Mouse (Mus musculus): Measurements from ENCODE around the gene Olfr183. TPM values are rescaled to one million over a fixed set of nuclear protein-coding genes. Genes with fewer than 3 reads are reported as not detected.
"Not testable (repeated sequence)": the region's sequence is repeated elsewhere in the genome, so short reads cannot be mapped to it uniquely, and the experiment has no call there.

Gene Olfr183
- not detected for total RNA-seq (2021)

- DNase-seq, result no peak
- intact Hi-C loops (cut with DNase I), result no loop called here
These were observed at the start of gene Olfr183 for GRCm38 (mm10) chr16:58995057-58995456. Olfr183 (plus strand) TSS chr16:58995357.

DNA sequence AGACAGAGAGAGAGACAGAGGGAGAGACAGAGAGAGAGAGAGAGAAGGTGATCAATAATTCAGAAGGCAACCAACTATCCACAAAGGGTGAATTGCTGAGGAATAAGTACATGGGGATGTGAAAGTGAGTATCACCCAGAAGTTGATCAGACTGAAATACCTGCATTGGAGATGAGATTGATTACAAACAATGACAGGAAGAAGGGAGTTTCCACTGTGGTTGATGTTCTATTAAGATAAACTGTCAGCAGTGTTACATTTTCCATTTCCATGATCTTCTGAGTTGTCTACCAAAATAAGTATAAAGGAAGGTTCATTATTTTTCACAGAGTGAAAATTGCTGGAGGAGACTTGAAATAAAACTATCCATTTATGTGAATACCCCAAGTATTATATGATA, 12.0 kb downstream of the Olfr183 start:
- DNase-seq, result no peak
- intact Hi-C loops (cut with DNase I), result no loop called here

GRCm38 (mm10) chr16:59013357-59014018, 18.3 kb downstream of the Olfr183 start:
- intact Hi-C loops (cut with DNase I), result no loop called here

DNA sequence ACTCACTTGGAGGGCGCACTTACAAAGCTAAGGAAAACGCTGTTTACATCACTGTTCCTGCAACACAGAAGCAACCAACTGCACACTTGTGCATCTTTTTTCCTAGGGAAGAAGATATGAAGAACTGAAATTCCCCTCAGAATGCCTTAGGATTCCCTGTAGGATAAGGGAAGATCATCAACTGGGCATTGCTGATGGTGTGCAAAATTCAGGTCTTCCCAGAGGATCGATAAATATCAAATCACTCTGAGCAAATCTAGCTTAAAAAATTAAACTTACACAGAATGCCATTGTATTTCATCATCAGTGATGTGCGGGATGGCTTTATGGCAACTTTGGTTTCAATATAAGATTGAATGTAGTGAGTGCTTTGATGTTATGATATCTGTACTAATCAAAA, 35.0 kb downstream of the Olfr183 start, which contains the start of gene Olfr186:
Olfr186 (minus strand) TSS at position 101 of the 400 bp plus-strand sequence.
- intact Hi-C loops (cut with DNase I), result no loop called here
- no peak for DNase-seq

More at GRCm38 (mm10) chr16:59013357-59014018, 18.3 kb downstream of the Olfr183 start:
- DNase-seq, result no peak

GRCm38 (mm10) chr16:59039710-59040109, 44.6 kb downstream of the Olfr183 start, which contains the start of gene Olfr187:
Olfr187 (minus strand) TSS chr16:59039767.
- intact Hi-C loops (cut with DNase I), result no loop called here
- no peak for DNase-seq

DNA sequence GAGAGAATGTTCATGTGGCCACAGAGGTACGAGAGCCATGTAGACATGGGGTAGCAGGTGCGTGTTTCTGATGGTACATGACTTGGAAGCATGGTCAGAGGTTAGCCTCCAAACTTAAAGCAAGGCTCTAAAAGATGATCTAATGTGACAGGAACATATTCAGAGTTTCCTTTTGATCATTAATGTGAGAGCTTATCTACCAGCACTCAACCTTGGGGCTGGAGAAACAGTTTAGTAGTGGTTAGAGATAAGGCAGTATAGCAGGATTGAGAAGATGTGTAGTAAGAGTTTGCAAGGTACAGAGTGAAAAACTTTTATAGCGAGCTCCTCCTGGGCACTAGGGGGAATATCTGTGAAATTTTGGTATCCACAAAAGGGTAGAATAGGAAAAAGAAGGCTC, 50.7 kb downstream of the Olfr183 start:
- no peak for DNase-seq
- intact Hi-C loops (cut with DNase I), result no loop called here

DNA sequence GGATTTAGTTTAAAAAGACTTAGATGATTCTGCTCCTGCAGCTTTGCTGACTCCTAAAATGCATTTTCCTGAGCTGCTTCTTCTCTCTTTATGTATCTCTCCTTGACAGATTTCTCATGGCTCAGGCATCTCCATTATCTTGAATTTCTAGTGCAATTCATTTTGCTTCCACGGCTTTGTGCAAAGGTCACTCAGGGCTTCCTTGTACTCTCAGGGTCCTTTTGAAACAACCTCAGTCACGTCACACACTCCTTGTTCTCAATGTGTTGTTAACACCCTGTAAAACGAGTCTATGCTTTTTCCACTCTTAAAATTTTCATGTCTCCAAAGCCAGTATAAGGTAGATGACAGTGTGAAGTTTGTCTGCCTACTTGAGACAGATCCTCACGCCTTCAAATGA, 52.4 kb downstream of the Olfr183 start:
- no peak for DNase-seq
- intact Hi-C loops (cut with DNase I), result no loop called here

DNA sequence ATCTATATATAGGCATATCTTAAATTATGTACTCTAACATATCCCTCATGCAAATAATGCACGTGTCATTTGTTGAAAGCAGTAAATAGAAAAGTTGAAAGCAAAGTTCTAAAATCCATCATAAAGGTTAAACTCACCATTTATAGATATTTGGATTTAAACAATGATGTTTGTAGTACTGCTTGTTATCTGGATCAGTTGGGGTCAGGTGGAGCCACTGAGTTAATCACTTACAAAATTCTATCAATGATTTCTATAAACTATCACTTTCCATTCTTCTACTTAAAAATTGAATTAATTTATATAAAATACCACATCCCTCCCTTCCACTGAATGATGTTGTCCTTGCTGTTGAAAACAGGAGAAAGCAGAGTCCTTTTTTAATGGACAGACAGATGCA, 53.7 kb downstream of the Olfr183 start:
- intact Hi-C loops (cut with DNase I), result no loop called here
- DNase-seq, result no peak

DNA sequence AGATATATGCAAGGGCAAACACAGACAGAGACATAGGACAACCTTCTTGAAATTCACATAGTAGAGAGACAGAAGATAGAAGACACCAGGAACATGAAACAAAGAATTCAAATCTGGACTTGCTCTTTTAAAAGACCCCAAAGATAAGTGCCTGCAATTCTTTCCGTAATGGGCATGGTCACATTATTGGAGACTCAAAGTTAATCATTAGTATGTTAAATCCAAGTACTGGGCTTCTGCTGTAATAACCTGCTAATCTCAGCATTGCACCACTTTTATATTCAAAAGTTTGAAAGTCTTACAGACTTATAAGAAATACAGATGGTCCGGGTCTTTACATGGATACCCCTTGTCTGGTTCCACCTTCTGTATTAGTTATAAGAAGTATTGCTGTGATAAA, 54.1 kb downstream of the Olfr183 start:
- DNase-seq; intact Hi-C loops (cut with DNase I): not testable (repeated sequence)

Other genes starting within 250 kb of the Olfr183 start
- not detected for gene Olfr172, start 232.2 kb upstream of the Olfr183 start, total RNA-seq (2021)
- gene Olfr173, start 195.1 kb upstream of the Olfr183 start, total RNA-seq (2021), result not detected
- not detected for gene Olfr175-ps1, start 168.6 kb upstream of the Olfr183 start, total RNA-seq (2021)
- not detected for gene Olfr177, start 120.6 kb upstream of the Olfr183 start, total RNA-seq (2021)
- not detected for gene Olfr178, start 103.3 kb upstream of the Olfr183 start, total RNA-seq (2021)
- not detected for gene Olfr181, start 66.6 kb upstream of the Olfr183 start, total RNA-seq (2021)
- not detected for gene Olfr180, start 66.0 kb upstream of the Olfr183 start, total RNA-seq (2021)
- gene Olfr186, start 34.9 kb downstream of the Olfr183 start, total RNA-seq (2021), result not detected
- not detected for gene Olfr187, start 44.4 kb downstream of the Olfr183 start, total RNA-seq (2021)
- not detected for gene Olfr190, start 82.6 kb downstream of the Olfr183 start, total RNA-seq (2021)
- gene Olfr191, start 94.5 kb downstream of the Olfr183 start, total RNA-seq (2021), result not detected
- gene Olfr193, start 116.5 kb downstream of the Olfr183 start, total RNA-seq (2021), result not detected
- gene Olfr194, start 125.7 kb downstream of the Olfr183 start, total RNA-seq (2021), result not detected
- gene Olfr195, start 151.7 kb downstream of the Olfr183 start, total RNA-seq (2021), result not detected
- gene Olfr196, start 175.1 kb downstream of the Olfr183 start, total RNA-seq (2021), result not detected
- not detected for gene Olfr198, start 208.2 kb downstream of the Olfr183 start, total RNA-seq (2021)
- gene Olfr199, start 224.4 kb downstream of the Olfr183 start, total RNA-seq (2021), result not detected

Measured in left cerebral cortex, postnatal 4 days (tissue).